Mouse (Mus musculus): ENCODE results near the gene Abraxas1. TPM values are rescaled to one million over a fixed set of nuclear protein-coding genes. Genes with fewer than 3 reads are reported as not detected.

Abraxas1 gene
- 16.4 and 16.7 TPM in 2 replicates for total RNA-seq (2017)

GRCm38 (mm10) chr5:100820483-100821184, at the start of gene Abraxas1:
Gene Abraxas1 (minus strand): TSS chr5:100820965.
- ATAC-seq (ENCODE audit: extremely low read depth, insufficient number of reproducible peaks, low FRiP score, poor library complexity, severe bottlenecking): peak; percentile 97

GRCm38 (mm10) chr5:100869197-100869895, 48.6 kb upstream of the Abraxas1 start:
- ATAC-seq (ENCODE audit: extremely low read depth, insufficient number of reproducible peaks, low FRiP score, poor library complexity, severe bottlenecking): no peak

GRCm38 (mm10) chr5:100866183-100866582, 45.4 kb upstream of the Abraxas1 start:
- no peak for ATAC-seq (ENCODE audit: extremely low read depth, insufficient number of reproducible peaks, low FRiP score, poor library complexity, severe bottlenecking)

GRCm38 (mm10) chr5:100864438-100864837, 43.7 kb upstream of the Abraxas1 start:
- ATAC-seq (ENCODE audit: extremely low read depth, insufficient number of reproducible peaks, low FRiP score, poor library complexity, severe bottlenecking): no peak

- no peak for ATAC-seq (ENCODE audit: extremely low read depth, insufficient number of reproducible peaks, low FRiP score, poor library complexity, severe bottlenecking)
Measured at GRCm38 (mm10) chr5:100863091-100863490, 42.3 kb upstream of the Abraxas1 start.

- ATAC-seq (ENCODE audit: extremely low read depth, insufficient number of reproducible peaks, low FRiP score, poor library complexity, severe bottlenecking): peak; percentile 69
Measured at GRCm38 (mm10) chr5:100861811-100862210, 41.0 kb upstream of the Abraxas1 start.

GRCm38 (mm10) chr5:100861140-100861539, 40.4 kb upstream of the Abraxas1 start:
- ATAC-seq (ENCODE audit: extremely low read depth, insufficient number of reproducible peaks, low FRiP score, poor library complexity, severe bottlenecking): no peak

GRCm38 (mm10) chr5:100860417-100861053, 39.8 kb upstream of the Abraxas1 start:
- ATAC-seq (ENCODE audit: extremely low read depth, insufficient number of reproducible peaks, low FRiP score, poor library complexity, severe bottlenecking): peak; percentile 85

GRCm38 (mm10) chr5:100856552-100856951, 35.8 kb upstream of the Abraxas1 start:
- peak; percentile 46 for ATAC-seq (ENCODE audit: extremely low read depth, insufficient number of reproducible peaks, low FRiP score, poor library complexity, severe bottlenecking)

GRCm38 (mm10) chr5:100853963-100854362, 33.2 kb upstream of the Abraxas1 start:
- no peak for ATAC-seq (ENCODE audit: extremely low read depth, insufficient number of reproducible peaks, low FRiP score, poor library complexity, severe bottlenecking)

GRCm38 (mm10) chr5:100847143-100847542, 26.4 kb upstream of the Abraxas1 start:
- no peak for ATAC-seq (ENCODE audit: extremely low read depth, insufficient number of reproducible peaks, low FRiP score, poor library complexity, severe bottlenecking)

- ATAC-seq (ENCODE audit: extremely low read depth, insufficient number of reproducible peaks, low FRiP score, poor library complexity, severe bottlenecking): no peak; the same call in 1 of the 2 replicates
Measured at GRCm38 (mm10) chr5:100846599-100846920, 25.8 kb upstream of the Abraxas1 start.

- ATAC-seq (ENCODE audit: extremely low read depth, insufficient number of reproducible peaks, low FRiP score, poor library complexity, severe bottlenecking): peak; percentile 75
Measured at GRCm38 (mm10) chr5:100845848-100846598, 25.3 kb upstream of the Abraxas1 start.

GRCm38 (mm10) chr5:100845485-100845847, 24.7 kb upstream of the Abraxas1 start, which contains the start of gene Gpat3:
Gene Gpat3 (plus strand): TSS chr5:100845713.
- ATAC-seq (ENCODE audit: extremely low read depth, insufficient number of reproducible peaks, low FRiP score, poor library complexity, severe bottlenecking): no peak

GRCm38 (mm10) chr5:100844485-100844884, 23.7 kb upstream of the Abraxas1 start:
- ATAC-seq (ENCODE audit: extremely low read depth, insufficient number of reproducible peaks, low FRiP score, poor library complexity, severe bottlenecking): no peak

- no peak for ATAC-seq (ENCODE audit: extremely low read depth, insufficient number of reproducible peaks, low FRiP score, poor library complexity, severe bottlenecking)
Measured at GRCm38 (mm10) chr5:100837907-100838306, 17.1 kb upstream of the Abraxas1 start.

- no peak for ATAC-seq (ENCODE audit: extremely low read depth, insufficient number of reproducible peaks, low FRiP score, poor library complexity, severe bottlenecking)
Measured at GRCm38 (mm10) chr5:100835862-100836538, 15.2 kb upstream of the Abraxas1 start.

- no peak for ATAC-seq (ENCODE audit: extremely low read depth, insufficient number of reproducible peaks, low FRiP score, poor library complexity, severe bottlenecking)
Measured at GRCm38 (mm10) chr5:100833841-100834240, 13.1 kb upstream of the Abraxas1 start.

- ATAC-seq (ENCODE audit: extremely low read depth, insufficient number of reproducible peaks, low FRiP score, poor library complexity, severe bottlenecking): no peak
Measured at GRCm38 (mm10) chr5:100832680-100833079, 11.9 kb upstream of the Abraxas1 start.

Data from neutrophil, adult 5-6 weeks (primary cell).